Mouse (Mus musculus): ENCODE measurements around the gene Plekho2.

Plekho2 gene

GRCm38 (mm10) chr9:65586406-65587269 lies 6.8 kb upstream of the Plekho2 start, which contains the start of gene Pif1:
Gene Pif1 (plus strand): TSS chr9:65587160.
- DNase-seq (ENCODE audit: low spot score in 2 of 2) = peak; percentile 55 to 74

DNA sequence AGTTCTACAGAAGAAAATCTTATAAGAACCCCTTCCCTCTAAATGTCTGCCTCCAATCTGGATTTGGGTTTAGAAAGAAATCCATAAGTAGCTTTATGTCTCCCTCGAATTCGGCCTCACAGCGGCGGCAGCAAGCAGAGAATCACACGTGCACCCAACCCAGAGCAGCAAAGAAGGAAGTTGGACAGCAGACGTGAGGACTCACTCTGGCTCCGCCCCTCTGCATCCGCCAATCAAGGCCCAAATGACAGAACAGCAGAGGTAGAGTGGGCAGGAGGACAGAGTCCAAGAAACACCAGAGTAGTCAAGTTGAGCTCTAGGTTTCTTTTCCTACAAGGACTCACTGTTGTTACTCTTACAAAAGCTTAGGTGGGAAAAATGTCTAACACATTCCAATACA lies 3.2 kb upstream of the Plekho2 start:
- DNase-seq (ENCODE audit: low spot score in 2 of 2) = no peak

DNA sequence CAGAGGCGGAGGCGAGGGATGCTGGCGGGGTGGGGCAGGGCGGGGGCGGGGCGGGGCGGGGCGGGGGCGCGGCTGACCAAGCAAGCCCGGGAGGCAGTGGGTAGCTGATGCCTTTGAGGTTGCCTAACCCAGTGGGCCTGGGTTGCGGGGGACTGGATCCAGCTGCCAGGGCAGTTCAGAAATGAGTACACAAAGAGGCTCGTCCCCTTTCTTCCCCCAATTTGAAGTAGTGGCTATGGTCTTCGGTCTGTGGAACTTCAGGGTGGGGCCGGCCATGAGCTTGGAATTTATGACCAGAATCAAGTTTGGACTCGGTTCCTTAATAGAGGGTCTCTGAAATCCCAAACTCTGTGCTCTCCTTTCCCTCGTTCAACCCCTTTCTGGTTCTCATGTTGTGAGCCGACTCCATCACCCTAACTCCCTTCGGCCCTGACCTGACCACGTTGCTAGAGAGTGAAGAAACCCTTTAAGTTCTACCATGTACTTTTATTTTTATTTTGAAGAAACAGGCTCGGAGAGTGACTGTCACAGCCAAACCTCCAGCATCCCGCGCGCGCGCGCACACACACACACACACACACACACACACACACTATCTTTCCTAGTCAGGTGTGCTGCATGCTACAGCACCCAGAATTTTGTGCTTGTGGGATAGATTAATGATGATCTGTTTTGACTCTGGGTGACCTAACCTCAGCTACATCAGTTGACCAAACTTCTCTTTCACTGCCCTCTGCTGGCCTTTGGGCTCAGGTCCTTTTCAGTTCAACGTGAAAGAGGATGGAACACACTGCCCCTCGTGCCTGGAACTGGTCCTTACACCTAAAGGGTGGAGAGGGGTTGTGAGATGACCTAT lies 789 bp upstream of the Plekho2 start:
- peak; percentile 50 to 52 for DNase-seq (ENCODE audit: low spot score in 2 of 2)

- DNase-seq (ENCODE audit: low spot score in 2 of 2) = no peak
These were observed 1.0 kb downstream of the Plekho2 start for GRCm38 (mm10) chr9:65578801-65579249.

DNA sequence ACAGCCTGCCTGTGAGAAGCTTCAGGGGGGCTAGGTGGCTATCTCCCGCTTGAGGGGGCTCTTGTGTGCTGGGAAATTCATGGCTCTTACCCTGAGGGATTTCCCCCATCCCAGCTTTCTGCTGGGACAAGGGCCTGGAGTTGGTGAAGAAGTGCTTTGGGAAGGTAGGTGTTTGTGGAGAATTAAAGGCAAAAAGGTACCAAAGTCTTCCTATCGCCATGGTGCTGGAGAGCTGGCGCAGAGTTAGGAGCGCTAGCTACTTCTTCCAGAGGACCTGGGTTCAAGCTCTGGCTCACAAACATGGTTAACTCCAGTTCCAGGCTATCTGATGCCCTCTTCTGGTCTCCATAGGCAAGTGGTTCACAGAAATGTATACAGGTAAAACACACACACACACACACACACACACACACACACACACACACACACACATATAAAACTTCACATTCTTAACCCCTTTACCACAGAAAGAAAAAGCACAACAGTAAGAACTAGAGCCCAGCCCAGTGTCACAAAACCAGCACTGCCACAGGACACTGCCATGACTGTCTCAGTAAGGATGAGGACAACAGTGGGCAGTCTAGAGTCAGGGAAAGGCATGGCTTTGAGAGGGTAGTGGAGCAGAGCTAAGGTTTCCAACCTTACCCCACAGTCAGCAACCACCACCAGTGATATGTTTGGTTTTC lies 2.2 kb downstream of the Plekho2 start:
- DNase-seq (ENCODE audit: low spot score in 2 of 2) = no peak

DNA sequence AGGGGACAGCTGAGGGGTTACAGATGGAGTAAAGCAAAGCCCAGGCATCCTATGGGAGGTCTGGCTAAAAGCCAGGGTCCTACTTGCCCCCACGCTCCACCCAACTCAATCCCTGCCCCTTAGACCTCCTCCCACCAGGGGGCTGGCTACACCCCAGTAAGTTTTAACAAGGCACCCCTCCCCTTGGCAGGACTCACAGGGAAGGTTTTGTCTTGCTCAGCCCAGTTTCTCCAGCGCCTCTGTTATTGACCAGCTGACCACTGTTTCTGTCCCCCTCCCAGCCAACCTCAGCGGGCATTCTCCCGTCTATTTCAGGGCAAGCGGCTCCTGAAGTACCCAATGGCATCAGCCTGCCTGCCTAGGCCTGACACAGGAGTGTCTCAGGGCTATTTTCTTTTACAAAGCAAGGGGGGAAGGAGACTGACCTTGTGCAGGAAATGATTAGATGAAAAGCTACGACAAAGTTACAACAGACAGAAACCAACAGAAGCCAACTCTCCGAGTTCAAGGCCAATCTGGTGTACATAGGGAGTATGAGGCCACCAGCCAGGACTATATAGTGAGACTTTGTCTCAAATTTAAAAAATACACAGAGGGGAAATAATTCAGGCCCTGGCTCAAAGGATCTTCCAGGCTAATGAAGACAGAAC lies 2.9 kb downstream of the Plekho2 start:
- peak in 1 of 2 experiments; percentile 24 for DNase-seq (ENCODE audit: low spot score in 2 of 2)

- DNase-seq (ENCODE audit: low spot score in 2 of 2) = no peak
These were observed 4.2 kb downstream of the Plekho2 start for GRCm38 (mm10) chr9:65575393-65576196.

GRCm38 (mm10) chr9:65574513-65575392 lies 5.1 kb downstream of the Plekho2 start:
- no peak for DNase-seq (ENCODE audit: low spot score in 2 of 2)

GRCm38 (mm10) chr9:65572837-65573236 lies 7.0 kb downstream of the Plekho2 start:
- no peak for DNase-seq (ENCODE audit: low spot score in 2 of 2)

GRCm38 (mm10) chr9:65569491-65569971 lies 10.3 kb downstream of the Plekho2 start:
- DNase-seq (ENCODE audit: low spot score in 2 of 2) = no peak

DNA sequence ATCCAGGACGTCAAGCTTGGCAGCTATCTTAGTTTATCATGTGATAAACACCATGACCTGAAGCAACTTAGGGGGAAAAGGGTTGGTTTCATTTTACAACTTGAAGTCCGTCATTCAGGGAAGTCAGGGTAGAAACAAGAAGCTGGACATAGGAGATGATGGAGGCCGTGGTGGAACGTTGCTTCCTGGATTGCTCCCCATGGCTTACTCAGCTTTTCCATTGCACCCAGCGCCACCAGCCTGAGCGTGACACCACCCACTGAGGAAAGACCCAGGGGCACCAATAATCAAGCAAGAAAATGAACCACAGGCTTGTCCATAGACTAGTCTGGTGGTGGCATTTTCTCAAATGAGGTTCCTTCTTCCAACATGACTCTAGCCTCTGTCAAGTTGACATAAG lies 11.1 kb downstream of the Plekho2 start:
- no peak for DNase-seq (ENCODE audit: low spot score in 2 of 2)

DNA sequence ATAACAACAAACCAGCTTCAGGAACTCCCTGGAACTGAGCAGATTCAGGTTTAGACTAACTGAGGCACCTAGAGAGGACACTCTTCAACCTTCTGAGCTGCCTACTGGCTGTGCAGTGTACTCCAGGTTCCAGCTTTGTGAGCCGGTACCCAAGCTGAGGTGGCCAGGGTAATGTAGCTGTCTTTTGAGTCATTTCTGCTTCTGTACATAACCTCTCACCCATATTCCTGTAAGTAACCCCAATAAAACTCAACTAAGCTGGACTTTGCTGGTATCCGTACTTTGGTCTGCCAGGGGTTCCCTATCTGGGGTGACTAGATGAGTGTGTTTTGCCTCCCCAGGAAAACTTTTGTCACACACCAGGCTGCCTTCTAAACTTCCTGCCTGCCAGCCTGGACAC lies 15.1 kb downstream of the Plekho2 start:
- DNase-seq (ENCODE audit: low spot score in 2 of 2) = no peak

DNA sequence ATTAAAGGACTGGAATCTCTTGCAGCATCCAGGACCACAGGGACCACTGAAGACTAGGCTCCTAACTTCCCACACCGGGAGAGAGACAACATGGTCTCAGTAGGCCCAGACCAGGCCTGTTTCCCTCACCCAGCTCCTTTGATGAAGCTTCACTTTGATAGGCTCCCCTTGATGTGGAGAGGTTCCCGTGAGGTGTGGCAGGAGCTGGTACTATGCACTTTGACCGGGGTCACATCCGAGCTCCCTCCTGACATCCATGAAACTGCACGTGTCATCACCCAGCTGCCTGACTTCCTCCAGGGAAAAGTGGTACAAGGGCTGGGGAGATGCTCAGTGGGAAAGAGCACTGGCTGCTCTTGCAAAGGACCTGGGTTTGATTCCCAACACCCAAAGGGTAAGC lies 16.8 kb downstream of the Plekho2 start:
- no peak for DNase-seq (ENCODE audit: low spot score in 2 of 2)

- DNase-seq (ENCODE audit: low spot score in 2 of 2) = peak; percentile 39 to 66
These were observed 17.7 kb downstream of the Plekho2 start for GRCm38 (mm10) chr9:65562081-65562506.

DNA sequence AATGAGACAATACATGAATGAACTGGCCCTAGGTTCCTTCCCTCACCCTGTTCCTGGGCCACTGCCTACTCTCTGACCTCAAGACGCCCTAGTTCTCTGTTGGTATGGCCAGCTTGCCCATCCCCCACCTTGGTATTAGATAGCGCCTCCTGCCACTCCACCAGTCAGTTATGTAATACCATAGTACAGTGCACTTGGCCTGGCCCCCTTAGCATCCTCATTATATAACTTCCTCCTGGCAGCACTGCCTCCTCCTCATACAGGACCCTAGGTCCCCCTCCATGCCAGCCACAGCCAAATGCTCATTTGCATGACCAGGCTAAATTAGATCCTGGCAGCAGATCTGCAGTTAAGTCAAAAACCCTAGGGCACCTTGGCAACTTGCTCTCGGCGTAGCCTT lies 18.8 kb downstream of the Plekho2 start:
- peak in 1 of 2 experiments; percentile 27 for DNase-seq (ENCODE audit: low spot score in 2 of 2)

DNA sequence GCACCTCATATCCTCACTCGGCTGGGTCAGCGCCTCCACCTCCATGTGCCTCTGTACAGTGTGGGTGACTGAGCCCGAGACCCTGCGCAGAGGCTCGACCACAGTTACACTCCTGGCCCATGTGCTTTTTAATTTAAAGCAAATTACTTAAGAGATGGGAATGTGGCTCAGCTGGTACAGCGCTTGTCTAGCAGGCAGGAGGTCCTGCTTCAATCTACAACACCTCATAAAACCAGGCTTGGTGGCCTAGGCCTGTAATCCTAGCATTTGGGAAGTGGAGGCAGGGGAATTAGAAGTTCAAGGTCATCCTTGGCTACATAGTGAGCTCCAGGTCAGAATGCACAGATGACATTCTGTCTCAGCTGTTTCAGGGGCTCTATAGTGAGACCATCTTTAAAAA lies 21.0 kb downstream of the Plekho2 start:
- DNase-seq (ENCODE audit: low spot score in 2 of 2) = no peak

DNA sequence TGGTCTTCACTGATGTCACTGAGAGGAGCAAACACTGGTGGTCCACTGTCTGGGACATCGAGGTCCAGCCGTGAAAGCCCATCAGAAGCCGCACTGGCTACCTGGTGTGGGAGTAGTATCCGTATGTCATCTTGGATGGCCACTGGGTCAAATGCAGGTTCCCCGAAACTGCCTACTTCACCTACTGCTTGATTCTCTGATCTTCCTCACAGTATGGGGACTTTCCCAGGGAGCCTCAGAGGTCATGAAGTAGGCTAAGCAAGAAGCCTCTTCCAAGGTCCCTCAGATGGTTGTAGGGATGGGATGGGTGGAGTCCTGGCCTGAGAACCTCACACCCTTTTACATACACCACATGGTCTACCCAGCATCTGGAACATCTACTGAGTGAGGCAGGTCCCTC lies 22.9 kb downstream of the Plekho2 start:
- no peak for DNase-seq (ENCODE audit: low spot score in 2 of 2)

DNA sequence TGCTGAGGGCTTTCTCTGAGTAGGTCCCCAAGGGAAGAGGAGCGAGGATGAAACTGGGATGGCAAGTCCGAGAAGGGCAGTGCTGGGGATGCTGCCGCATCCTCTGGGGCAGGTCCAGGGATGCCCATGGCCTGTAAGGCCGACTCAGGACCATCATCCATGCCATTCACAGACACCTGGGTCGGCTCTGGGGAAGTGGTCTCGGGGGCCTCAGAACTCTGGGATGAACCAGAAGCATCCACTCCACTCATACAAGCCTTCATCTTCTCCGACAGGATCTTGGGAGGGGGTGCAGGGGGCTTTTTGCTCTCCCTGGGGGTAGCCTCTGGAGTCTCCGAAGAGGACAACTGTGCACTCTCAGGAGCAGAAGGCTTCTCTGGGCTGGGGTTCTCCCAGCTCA lies 23.5 kb downstream of the Plekho2 start:
- DNase-seq (ENCODE audit: low spot score in 2 of 2) = no peak

DNA sequence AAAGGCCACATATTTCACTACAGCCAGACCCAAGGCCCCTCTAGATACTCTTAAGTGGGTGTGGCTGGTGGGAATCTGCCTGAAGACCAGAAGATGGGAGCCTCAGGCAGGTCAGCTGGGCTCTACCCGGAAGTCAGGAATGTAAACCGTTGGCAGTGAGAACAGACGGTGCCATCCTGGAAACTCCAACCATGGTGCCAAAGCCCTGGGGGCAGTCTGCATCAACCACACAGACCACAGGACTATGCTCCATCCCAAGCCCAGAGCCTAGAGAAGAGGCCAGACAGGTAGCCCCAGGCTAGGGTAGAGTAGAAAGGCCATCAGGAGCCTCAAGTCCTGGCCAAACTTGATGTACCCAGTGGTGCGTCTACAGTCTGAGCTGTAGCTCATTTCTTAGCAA lies 24.2 kb downstream of the Plekho2 start:
- no peak for DNase-seq (ENCODE audit: low spot score in 2 of 2)

Data from right cerebral cortex, postnatal 36 days (tissue).